Mouse (Mus musculus): ENCODE results near the gene Pgrmc2. TPM values are rescaled to one million over a fixed set of nuclear protein-coding genes. Genes with fewer than 3 reads are reported as not detected.

Gene Pgrmc2
- total RNA-seq, 2 experiments from 2014 or later: 54.4 to 56.4 TPM

DNA sequence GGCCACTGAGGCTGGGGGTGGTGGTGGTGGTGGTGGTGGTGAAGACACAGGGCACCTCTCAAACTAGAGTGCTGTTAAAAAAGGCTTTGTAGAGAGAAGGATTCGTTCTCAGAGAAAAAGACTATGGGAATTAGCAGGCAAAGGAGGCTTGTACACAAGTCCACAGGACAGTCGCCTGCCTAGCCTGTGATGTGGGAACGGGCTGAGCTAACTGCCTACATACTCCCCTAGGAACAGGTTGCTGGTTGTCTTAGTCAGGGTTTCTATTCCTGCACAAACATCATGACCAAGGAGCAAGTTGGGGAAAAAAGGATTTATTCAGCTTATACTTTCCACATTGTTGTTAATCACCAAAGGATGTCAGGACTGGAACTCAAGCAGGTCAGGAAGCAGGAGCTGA, 23.6 kb downstream of the Pgrmc2 start:
- no peak for TF ChIP-seq CTCF (conservative IDR thresholded peaks at IDR 0.05)

GRCm38 (mm10) chr3:41058395-41058794, 24.5 kb downstream of the Pgrmc2 start:
- DNase-seq (ENCODE audit: low spot score in 2 of 2): peak; percentile 45 to 69
- Histone ChIP-seq H3K27ac (no peak overlapping the region), H3K4me3 (no peak overlapping the region)
- TF ChIP-seq CTCF (conservative IDR thresholded peaks at IDR 0.05): no peak

More for the DNA sequence above, 23.6 kb downstream of the Pgrmc2 start:
- H3K4me3 ChIP-seq: no peak overlapping the region
- no peak for DNase-seq (ENCODE audit: low spot score in 2 of 2)
- H3K27ac ChIP-seq: no peak overlapping the region

GRCm38 (mm10) chr3:41053334-41053733, 29.5 kb downstream of the Pgrmc2 start:
- no peak overlapping the region for H3K27ac ChIP-seq
- no peak for TF ChIP-seq CTCF (conservative IDR thresholded peaks at IDR 0.05)
- DNase-seq (ENCODE audit: low spot score in 2 of 2): no peak
- H3K4me3 ChIP-seq: no peak overlapping the region

DNA sequence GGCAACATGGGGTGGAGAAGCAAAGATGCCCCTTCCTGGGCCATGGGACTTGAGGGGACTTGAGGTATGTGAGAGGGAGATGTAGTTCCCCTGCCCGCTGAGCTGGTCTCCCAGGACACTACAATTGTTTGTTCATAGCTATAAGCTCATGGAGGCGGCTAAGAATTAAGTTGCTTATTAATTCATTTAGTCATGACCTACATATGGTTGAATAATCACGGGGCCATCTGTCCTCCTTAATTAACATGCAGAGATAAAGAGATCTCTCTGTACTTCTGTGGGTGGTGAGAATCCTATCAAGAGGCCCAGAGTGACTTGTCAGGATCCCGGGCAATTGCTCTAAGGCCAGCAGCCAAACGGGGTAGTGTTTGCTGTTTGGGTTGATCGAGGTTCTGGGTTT, 35.0 kb downstream of the Pgrmc2 start:
- no peak for DNase-seq (ENCODE audit: low spot score in 2 of 2)
- no peak overlapping the region for H3K4me3 ChIP-seq
- H3K27ac ChIP-seq: no peak overlapping the region
- no peak for TF ChIP-seq CTCF (conservative IDR thresholded peaks at IDR 0.05)

DNA sequence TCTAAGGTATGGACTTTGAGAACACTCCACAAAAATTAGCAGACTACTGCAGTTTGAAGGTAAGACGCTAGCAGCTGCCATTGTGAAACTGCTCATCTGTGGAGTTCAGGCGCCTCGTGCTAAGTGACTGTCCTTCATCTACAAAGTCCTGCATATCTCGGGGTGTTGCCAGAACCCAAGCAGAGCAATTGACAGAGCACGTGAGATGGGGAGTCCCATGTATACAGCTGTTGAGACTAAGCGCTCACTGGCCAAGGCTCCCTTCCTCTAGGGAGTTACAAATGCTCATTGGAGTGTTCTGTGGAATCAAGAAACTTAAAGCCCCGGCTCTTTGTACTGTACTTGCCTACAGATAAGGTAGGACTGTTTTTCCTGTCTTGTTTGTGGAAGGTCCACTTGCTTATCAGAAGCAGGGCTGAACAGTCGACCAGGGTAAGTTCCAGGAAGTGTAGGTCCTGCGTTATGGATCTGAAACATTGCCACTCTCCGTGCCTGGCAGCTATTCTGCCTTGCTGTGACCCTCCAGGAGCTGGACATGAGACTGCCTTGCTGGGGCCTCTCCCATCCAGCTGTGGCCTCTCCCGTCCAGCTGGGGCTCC, 39.0 kb downstream of the Pgrmc2 start:
- H3K4me3 ChIP-seq: no peak overlapping the region
- no peak for DNase-seq (ENCODE audit: low spot score in 2 of 2)
- TF ChIP-seq CTCF (conservative IDR thresholded peaks at IDR 0.05): no peak
- H3K27ac ChIP-seq: no peak overlapping the region

DNA sequence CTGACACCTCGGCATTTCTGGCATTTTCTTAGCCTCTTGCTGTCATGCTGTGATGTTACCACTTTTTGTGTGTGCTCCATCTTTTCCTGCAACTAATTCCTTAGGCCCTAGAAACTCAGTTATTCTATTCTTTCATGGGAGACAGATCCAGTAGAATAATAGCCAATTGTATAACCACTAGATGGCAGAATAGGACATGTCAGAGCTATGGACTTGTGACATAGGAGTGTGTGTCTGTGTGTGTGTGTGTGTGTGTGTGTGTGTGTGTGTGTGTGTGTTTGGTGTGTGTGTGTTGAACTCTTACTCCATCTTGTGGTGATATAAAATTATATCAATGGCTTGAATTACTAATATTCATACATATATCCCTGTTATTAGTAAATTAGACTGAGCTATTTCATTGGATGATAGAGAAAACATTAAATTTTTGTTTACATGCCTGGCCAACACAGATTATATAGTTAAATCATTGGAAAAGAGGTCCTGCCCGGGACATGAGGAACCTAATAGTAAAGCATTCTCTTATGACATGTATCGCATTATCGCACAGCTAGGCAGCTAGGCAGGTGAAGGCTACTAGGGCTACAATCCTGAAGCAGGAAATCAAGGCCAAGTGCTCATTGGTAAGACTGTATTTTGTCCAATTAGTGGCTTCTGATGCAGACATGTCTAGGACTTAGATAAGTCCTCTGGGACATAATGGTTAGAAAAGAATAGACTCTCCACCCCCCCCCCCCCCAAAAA, 40.5 kb downstream of the Pgrmc2 start:
- no peak overlapping the region for H3K4me3 ChIP-seq
- DNase-seq (ENCODE audit: low spot score in 2 of 2): peak; percentile 30 to 34
- H3K27ac ChIP-seq: no peak overlapping the region
- TF ChIP-seq CTCF (conservative IDR thresholded peaks at IDR 0.05): peak; percentile 69

GRCm38 (mm10) chr3:41041241-41041640, 41.6 kb downstream of the Pgrmc2 start:
- Histone ChIP-seq H3K4me3 (no peak overlapping the region), H3K27ac (no peak overlapping the region)
- TF ChIP-seq CTCF (conservative IDR thresholded peaks at IDR 0.05): no peak
- no peak for DNase-seq (ENCODE audit: low spot score in 2 of 2)

DNA sequence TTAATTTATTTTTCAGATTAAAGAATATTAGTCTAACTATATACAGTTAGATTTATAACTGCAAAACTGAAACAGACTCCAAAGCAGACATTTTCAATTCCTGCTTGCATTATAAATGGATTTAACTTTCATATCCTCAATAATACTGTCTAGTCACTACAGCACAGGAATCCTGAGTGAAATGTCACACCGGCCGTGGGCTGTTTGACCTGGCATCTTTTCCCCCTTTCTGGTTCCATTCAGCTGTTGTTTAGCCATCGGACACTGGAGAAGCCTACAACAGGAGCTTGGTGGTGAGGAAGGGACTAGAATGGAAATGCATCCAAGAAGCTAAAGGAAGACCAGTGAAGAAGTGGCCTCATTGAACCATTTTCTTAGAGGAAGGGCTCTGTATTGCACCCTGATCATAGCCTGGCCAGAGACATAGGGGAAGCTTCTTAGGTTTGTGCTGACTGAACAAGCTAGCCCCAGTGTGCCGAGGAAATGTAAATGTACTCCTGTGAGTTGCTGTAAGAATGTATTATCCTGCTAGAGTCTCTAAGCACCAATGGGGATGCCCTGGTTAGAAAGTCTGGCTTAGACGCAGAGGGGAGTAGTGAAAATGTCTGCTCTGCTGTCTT, 44.4 kb downstream of the Pgrmc2 start:
- no peak overlapping the region for H3K4me3 ChIP-seq
- no peak for DNase-seq (ENCODE audit: low spot score in 2 of 2)
- no peak overlapping the region for H3K27ac ChIP-seq
- no peak for TF ChIP-seq CTCF (conservative IDR thresholded peaks at IDR 0.05)

DNA sequence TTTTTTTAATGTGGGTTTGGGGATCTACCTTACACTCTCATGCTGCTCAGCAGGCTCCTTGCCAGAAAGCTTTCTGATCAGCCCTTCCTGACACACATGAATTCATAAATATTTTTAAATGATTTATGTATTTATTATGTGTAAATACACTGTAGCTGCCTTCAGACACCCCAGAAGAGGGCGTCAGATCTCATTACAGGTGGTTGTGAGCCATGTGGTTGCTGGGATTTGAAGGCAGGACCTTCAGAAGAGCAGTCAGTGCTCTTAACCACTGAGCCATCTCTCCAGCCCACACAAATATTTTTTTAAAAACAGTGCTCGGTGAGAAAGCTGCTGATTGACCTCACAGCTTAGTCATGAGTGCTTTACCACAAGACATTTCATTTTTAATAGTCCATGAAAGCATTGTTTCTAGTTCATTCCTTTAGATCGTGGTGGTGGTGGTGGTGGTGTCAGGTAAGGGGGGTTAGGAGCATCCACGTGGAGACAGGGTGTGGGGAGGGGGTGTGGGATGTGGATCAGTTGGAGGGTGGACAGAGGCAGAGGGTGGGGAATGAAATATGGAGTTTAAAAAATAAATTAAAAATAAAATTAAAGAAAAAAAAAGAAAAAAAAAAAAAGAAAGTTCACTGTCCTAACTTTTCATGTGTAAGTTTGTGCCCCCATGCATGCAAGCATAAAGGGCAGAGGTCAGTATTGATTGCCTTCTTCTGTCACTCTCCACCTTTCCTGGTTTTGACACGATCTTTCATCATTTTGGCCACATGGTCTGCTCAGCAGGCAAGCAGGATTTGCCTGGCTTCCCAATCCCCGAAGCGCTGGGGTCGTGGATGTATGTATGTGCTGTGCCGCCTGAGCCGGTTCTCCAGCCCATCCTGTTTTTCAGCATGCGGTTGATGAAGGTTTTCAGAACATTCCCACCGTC, 51.3 kb downstream of the Pgrmc2 start:
- H3K27ac ChIP-seq: no peak overlapping the region
- no peak overlapping the region for H3K4me3 ChIP-seq
- TF ChIP-seq CTCF (conservative IDR thresholded peaks at IDR 0.05): no peak
- DNase-seq (ENCODE audit: low spot score in 2 of 2): no peak

- no peak for DNase-seq (ENCODE audit: low spot score in 2 of 2)
- TF ChIP-seq CTCF (conservative IDR thresholded peaks at IDR 0.05): no peak
- Histone ChIP-seq H3K27ac (no peak overlapping the region), H3K4me3 (no peak overlapping the region)
These were observed 52.1 kb downstream of the Pgrmc2 start for GRCm38 (mm10) chr3:41030705-41031104.

GRCm38 (mm10) chr3:41021980-41022379, 60.9 kb downstream of the Pgrmc2 start:
- DNase-seq (ENCODE audit: low spot score in 2 of 2): peak; percentile 50 to 78
- H3K27ac ChIP-seq: peak overlapping the region; percentile 28
- H3K4me3 ChIP-seq: no peak overlapping the region
- peak; percentile 37 for TF ChIP-seq CTCF (conservative IDR thresholded peaks at IDR 0.05)

DNA sequence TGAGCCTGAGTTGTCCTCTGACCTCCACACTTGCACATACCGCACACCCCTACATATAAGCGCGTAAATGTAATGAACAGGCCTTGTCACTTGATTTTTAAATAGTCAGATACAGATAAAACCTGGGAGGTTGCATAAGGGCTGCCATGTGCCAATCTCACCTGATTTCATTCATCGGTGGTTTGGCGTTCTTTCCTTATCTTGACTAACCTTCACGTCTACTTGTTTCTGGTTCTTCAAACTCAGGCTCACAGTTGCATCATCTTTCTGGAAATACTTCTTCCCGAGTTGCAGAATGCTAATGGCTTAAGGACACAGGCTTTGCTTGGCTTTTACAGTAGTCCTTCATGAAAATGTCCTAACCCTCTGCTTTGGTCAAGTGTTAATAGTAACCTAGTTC, 62.2 kb downstream of the Pgrmc2 start:
- Histone ChIP-seq H3K4me3 (no peak overlapping the region), H3K27ac (no peak overlapping the region)
- no peak for TF ChIP-seq CTCF (conservative IDR thresholded peaks at IDR 0.05)
- no peak for DNase-seq (ENCODE audit: low spot score in 2 of 2)
